ENCODE assay signal across 25 mouse cellular contexts in the genomic region with DNA sequence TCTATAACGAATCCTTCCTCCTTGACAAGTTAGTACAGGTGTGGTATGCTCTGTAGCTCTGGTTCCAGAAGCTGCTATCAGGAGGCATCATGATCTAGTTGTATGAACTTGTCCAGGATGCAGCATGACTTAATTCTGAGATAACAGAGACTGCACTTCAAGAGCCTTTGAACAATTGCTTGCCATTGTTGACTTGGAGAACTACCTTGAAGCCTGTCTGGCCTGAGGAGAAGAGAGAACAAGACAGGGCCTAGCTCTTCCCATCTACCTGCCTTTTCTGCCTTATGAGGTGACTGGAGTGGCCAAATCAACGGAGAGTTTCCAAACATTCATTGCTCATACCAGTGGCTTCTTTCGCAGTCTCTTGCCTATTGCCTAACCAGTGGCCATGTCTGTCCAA.
"Had no signal": no experiment of that assay in that cellular context is flagged by ENCODE, and none has a peak within 500 bp of the region (broad histone marks: within the 10 kb centered on the region; RNA-seq: fewer than 3 reads in every experiment).

No protein-coding gene starts in this region.

- H3K36me3 ChIP-seq: midbrain, embryonic 10.5 days; midbrain, embryonic 15.5 days; neural tube, embryonic 12.5 days; neural tube, embryonic 15.5 days had no signal

- H3K9me3 ChIP-seq: limb, embryonic 10.5 days; limb, embryonic 13.5 days; megakaryocyte, embryonic 14.5 days; midbrain, embryonic 10.5 days; midbrain, embryonic 15.5 days; neural tube, embryonic 12.5 days; neural tube, embryonic 15.5 days had no signal

- DNase-seq: kidney, adult 2 months; kidney, postnatal 25 days; layer of hippocampus, postnatal 36 days; lung, adult 2 months; lung, postnatal 14 days; lung, postnatal 4 days; right cerebral cortex, adult 18-20 months; right cerebral cortex, postnatal 14 days; right cerebral cortex, postnatal 4 days; thymus, adult 2 months; thymus, postnatal 14 days; thymus, postnatal 4 days had no signal

- H3K27ac ChIP-seq: kidney, postnatal 0 days; layer of hippocampus, adult 2 months; left cerebral cortex, adult 2 months; limb, embryonic 10.5 days; limb, embryonic 13.5 days; liver, embryonic 14.5 days; midbrain, embryonic 10.5 days; midbrain, embryonic 15.5 days; neural tube, embryonic 12.5 days; neural tube, embryonic 15.5 days; stomach, postnatal 0 days had no signal

- H3K9ac ChIP-seq: limb, embryonic 13.5 days; liver, embryonic 14.5 days; midbrain, embryonic 15.5 days; neural tube, embryonic 12.5 days; neural tube, embryonic 15.5 days had no signal

- H3K27me3 ChIP-seq: limb, embryonic 13.5 days; megakaryocyte, embryonic 14.5 days; midbrain, embryonic 15.5 days; neural tube, embryonic 12.5 days; neural tube, embryonic 15.5 days had no signal

- ATAC-seq: intestine, postnatal 0 days; midbrain, embryonic 15.5 days had no signal

- H3K4me3 ChIP-seq: layer of hippocampus, adult 2 months; left cerebral cortex, adult 2 months; limb, embryonic 10.5 days; limb, embryonic 13.5 days; megakaryocyte, embryonic 14.5 days; midbrain, embryonic 10.5 days; midbrain, embryonic 15.5 days; neural tube, embryonic 12.5 days; neural tube, embryonic 15.5 days had no signal

- H3K4me2 ChIP-seq: limb, embryonic 13.5 days; midbrain, embryonic 15.5 days; neural tube, embryonic 12.5 days; neural tube, embryonic 15.5 days had no signal

- H3K4me1 ChIP-seq: limb, embryonic 10.5 days; limb, embryonic 13.5 days; midbrain, embryonic 15.5 days; neural tube, embryonic 12.5 days; neural tube, embryonic 15.5 days had no signal
